8 mouse cellular contexts compared by ENCODE assay signal in genomic region chr1:78659270-78659823, GRCm38 (mm10). TPM values are rescaled to one million over a fixed set of nuclear protein-coding genes. Genes with fewer than 3 reads are reported as not detected.
DNase-seq lines count a peak whose midpoint lies in the region; ATAC-seq and TF ChIP-seq lines count a peak whose summit lies in the region.

No protein-coding gene starts in this region.

- no peaks in the 10 kb centered on the region for H3K9me3 ChIP-seq in heart, embryonic 16.5 days (replicated peaks; ENCODE audit: control insufficient read depth, low read length)
- no peaks in the 10 kb centered on the region for H3K9me3 ChIP-seq in hindbrain, embryonic 12.5 days (replicated peaks)
- H3K9me3 ChIP-seq in midbrain, embryonic 14.5 days (ENCODE audit: control insufficient read depth, low read length): no peaks in the 10 kb centered on the region

- TF ChIP-seq CTCF in bone marrow macrophage, adult 2 months (IDR thresholded peaks at IDR 0.05; ENCODE audit: low read depth, low read length): no peak

- H3K4me2 ChIP-seq in heart, embryonic 16.5 days (ENCODE audit: low read depth, low read length): peak overlapping the region; percentile 73
- H3K4me2 ChIP-seq in hindbrain, embryonic 12.5 days (replicated peaks): peak overlapping the region; percentile 69
- H3K4me2 ChIP-seq in midbrain, embryonic 14.5 days (ENCODE audit: low read length): peak overlapping the region; percentile 62

- intact Hi-C loops in heart, postnatal 14 days (cut with DNase I): loop anchor here (10.0 kb wide), 2 partner anchors 125 to 1105 kb away; no protein-coding TSS in a partner anchor

- H3K4me1 ChIP-seq in heart, embryonic 16.5 days (ENCODE audit: control insufficient read depth, insufficient read depth, low read length): peaks cover 33% of the 10 kb centered on the region
- peaks cover 22% of the 10 kb centered on the region for H3K4me1 ChIP-seq in bone marrow macrophage, adult 2 months (ENCODE audit: control insufficient read depth, insufficient read depth, low read length)
- H3K4me1 ChIP-seq in hindbrain, embryonic 12.5 days: peaks cover 33% of the 10 kb centered on the region
- H3K4me1 ChIP-seq in midbrain, embryonic 14.5 days (ENCODE audit: control insufficient read depth, insufficient read depth, low read length): peaks cover 31% of the 10 kb centered on the region

- peak overlapping the region; percentile 97 for H3K4me3 ChIP-seq in heart, embryonic 16.5 days (ENCODE audit: low read length)
- H3K4me3 ChIP-seq in bone marrow macrophage, adult 2 months (ENCODE audit: insufficient read depth, low read length): peak overlapping the region; percentile 98
- H3K4me3 ChIP-seq in hindbrain, embryonic 12.5 days: peak overlapping the region; percentile 95
- H3K4me3 ChIP-seq in midbrain, embryonic 14.5 days (replicated peaks; ENCODE audit: low read depth, low read length): peak overlapping the region; percentile 95

- peaks cover 2% of the 10 kb centered on the region for H3K36me3 ChIP-seq in heart, embryonic 16.5 days (ENCODE audit: control insufficient read depth, insufficient read depth)
- peaks cover 2% of the 10 kb centered on the region; the same call in 1 of the 2 replicates for H3K36me3 ChIP-seq in hindbrain, embryonic 12.5 days
- H3K36me3 ChIP-seq in midbrain, embryonic 14.5 days (ENCODE audit: control insufficient read depth, insufficient read depth, low read length): peaks cover 2% of the 10 kb centered on the region; the same call in 1 of the 2 replicates

- DNase-seq in heart, postnatal 14 days: no peak
- DNase-seq in midbrain, embryonic 14.5 days: peak; percentile 35
- no peak for DNase-seq in natural killer cell, adult 2 months (ENCODE audit: low spot score in 2 of 2)
- DNase-seq in B cell, adult 2 months: no peak

- no peak for ATAC-seq in heart, embryonic 16.5 days (replicated peaks; ENCODE audit: extremely low read depth, insufficient read depth, low FRiP score)
- ATAC-seq in hindbrain, embryonic 12.5 days (ENCODE audit: low FRiP score): no peak
- ATAC-seq in midbrain, embryonic 14.5 days (ENCODE audit: low FRiP score, low TSS enrichment): no peak
- no peak for ATAC-seq in inflammation-experienced regulatory T-cells, adult 6 months

- WGBS in heart, embryonic 16.5 days: 28% methylated on average over 4 of the region's 4 CpGs
- 34% methylated on average over 4 of the region's 4 CpGs for WGBS in hindbrain, embryonic 12.5 days
- 22% methylated on average over 4 of the region's 4 CpGs for WGBS in midbrain, embryonic 14.5 days

- TF ChIP-seq POLR2A in bone marrow macrophage, adult 2 months (IDR thresholded peaks at IDR 0.05; ENCODE audit: borderline replicate concordance, low read depth, low read length): no peak

- peak overlapping the region; percentile 89 for H3K27ac ChIP-seq in heart, embryonic 16.5 days (ENCODE audit: low read length)
- H3K27ac ChIP-seq in bone marrow macrophage, adult 2 months (ENCODE audit: insufficient read depth, low read depth, low read length): no peak overlapping the region
- H3K27ac ChIP-seq in hindbrain, embryonic 12.5 days: no peak overlapping the region
- no peak overlapping the region for H3K27ac ChIP-seq in midbrain, embryonic 14.5 days (replicated peaks; ENCODE audit: low read depth, low read length)

- peak overlapping the region; percentile 99 for H3K9ac ChIP-seq in heart, embryonic 16.5 days (ENCODE audit: low read length)
- H3K9ac ChIP-seq in hindbrain, embryonic 12.5 days: peak overlapping the region; percentile 97
- peak overlapping the region; percentile 93 for H3K9ac ChIP-seq in midbrain, embryonic 14.5 days (replicated peaks; ENCODE audit: low read length)

- no peaks in the 10 kb centered on the region for H3K27me3 ChIP-seq in heart, embryonic 16.5 days (ENCODE audit: control insufficient read depth, insufficient read depth, low read length)
- no peaks in the 10 kb centered on the region for H3K27me3 ChIP-seq in hindbrain, embryonic 12.5 days
- no peaks in the 10 kb centered on the region for H3K27me3 ChIP-seq in midbrain, embryonic 14.5 days (ENCODE audit: control insufficient read depth, insufficient read depth, low read length)

RNA-seq across cellular contexts. Expression of gene Utp14b, which starts 1.5 kb away (rescaled TPM):
- 1.8 and 2.2 TPM in 2 replicates for polyA plus RNA-seq in heart, embryonic 16.5 days (2015; fragmentation: Nextera tagmentation; extraction: Ambion mirVana)
- total RNA-seq in heart, postnatal 14 days (2021): 1 to 10 TPM; 1.7 TPM
- 4.3 and 4.5 TPM in 2 replicates for polyA plus RNA-seq in bone marrow macrophage, adult 2 months (2012; ENCODE audit: insufficient read depth, insufficient read length, missing spikeins)
- 3.8 and 4.0 TPM in 2 replicates for polyA plus RNA-seq in hindbrain, embryonic 12.5 days (2016; fragmentation: Nextera tagmentation; extraction: Ambion mirVana)
- polyA plus RNA-seq in midbrain, embryonic 14.5 days (2014; fragmentation: Nextera tagmentation; extraction: Ambion mirVana): 3.8 and 4.5 TPM in 2 replicates
- polyA plus RNA-seq in inflammation-experienced regulatory T-cells, adult 6 months (2017; shearing (Covaris generic)): under 1 TPM; 0.10 to 0.93 (median 0.42) TPM

RNA-seq across cellular contexts. Expression of gene Acsl3, which starts 1.7 kb away (rescaled TPM):
- 78.7 and 87.1 TPM in 2 replicates for polyA plus RNA-seq in heart, embryonic 16.5 days (2015; fragmentation: Nextera tagmentation; extraction: Ambion mirVana)
- 1 to 10 TPM; 6.4 to 7.6 TPM for total RNA-seq in heart, postnatal 14 days (2021)
- 11.4 and 13.9 TPM in 2 replicates for polyA plus RNA-seq in bone marrow macrophage, adult 2 months (2012; ENCODE audit: insufficient read depth, insufficient read length, missing spikeins)
- polyA plus RNA-seq in hindbrain, embryonic 12.5 days (2016; fragmentation: Nextera tagmentation; extraction: Ambion mirVana): 83.2 and 96.6 TPM in 2 replicates
- polyA plus RNA-seq in midbrain, embryonic 14.5 days (2014; fragmentation: Nextera tagmentation; extraction: Ambion mirVana): 61.3 and 105 TPM in 2 replicates
- polyA plus RNA-seq in inflammation-experienced regulatory T-cells, adult 6 months (2017; shearing (Covaris generic)): 1 to 10 TPM in 2 of 3 experiments, under 1 TPM in 1; 0.77 to 5.7 (median 2.1) TPM
